Mouse (Mus musculus) MN1 (cell line): ENCODE results near the gene Aqp9.

Source experiments
- DNase-seq: peaks from one replicate; pipeline ENCODE4 v3.0.0-alpha.2; 2016; ENCODE audit warnings: low spot score

Aqp9 gene

GRCm38 (mm10) chr9:71066491-71066890, 102.0 kb downstream of the Aqp9 start:
- no peak for DNase-seq

- no peak for DNase-seq
Measured at GRCm38 (mm10) chr9:71065343-71065875, 103.1 kb downstream of the Aqp9 start.

- no peak for DNase-seq
Measured at GRCm38 (mm10) chr9:71064291-71064840, 104.1 kb downstream of the Aqp9 start.

- no peak for DNase-seq
Measured at GRCm38 (mm10) chr9:71063551-71063950, 104.9 kb downstream of the Aqp9 start.

- no peak for DNase-seq
Measured at GRCm38 (mm10) chr9:71062976-71063375, 105.5 kb downstream of the Aqp9 start.

DNA sequence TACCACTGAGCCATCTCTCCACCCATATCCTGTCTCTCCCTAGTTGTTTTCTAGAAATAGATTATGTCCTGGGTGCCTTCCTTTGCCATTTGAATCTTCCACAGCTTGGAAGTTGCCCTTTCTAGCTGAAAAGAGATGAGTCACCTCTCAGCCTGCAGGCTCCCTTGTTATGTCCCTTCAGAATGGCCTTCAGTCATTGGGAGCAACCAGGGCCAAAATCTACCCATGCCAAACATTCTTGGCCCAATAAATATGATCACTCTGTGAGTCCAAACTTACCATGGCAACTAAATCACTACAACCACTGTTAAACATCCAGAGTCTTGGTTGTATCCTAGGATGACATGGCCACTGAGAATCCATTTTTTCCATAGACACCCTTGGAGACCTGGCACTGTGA, 106.2 kb downstream of the Aqp9 start:
- DNase-seq, result no peak
